Mouse (Mus musculus) spleen, postnatal 0 days (tissue): ENCODE results near the gene Hist1h2ah. TPM values are rescaled to one million over a fixed set of nuclear protein-coding genes. Genes with fewer than 3 reads are reported as not detected.

Experiments
- polyA plus RNA-seq: library from polyadenylated mRNA; unstranded; fragments of >200 nt; fragmentation: Nextera tagmentation; extraction: Ambion mirVana; gene quantifications from 2 replicates; pipeline ENCODE4 v1.2.1, GENCODE M21; 2015

Hist1h2ah gene
- 25.1 and 47.6 TPM in 2 replicates for polyA plus RNA-seq

GRCm38 (mm10) chr13:22035267-22036148, at the start of gene Hist1h2ah, which contains the start of gene Hist1h2bk:
Hist1h2ah (minus strand) TSS chr13:22035568.
Hist1h2bk (plus strand) TSS chr13:22035870.

GRCm38 (mm10) chr13:22084140-22084539, 48.8 kb upstream of the Hist1h2ah start, which contains the start of gene Vmn1r188:
Vmn1r188 (plus strand) TSS chr13:22084440.

GRCm38 (mm10) chr13:22042568-22043502, 7.5 kb upstream of the Hist1h2ah start, which contains the start of the genes Hist1h2ag and Hist1h2bj:
Hist1h2ag (minus strand) TSS chr13:22042944.
Hist1h2bj (plus strand) TSS chr13:22043214.

GRCm38 (mm10) chr13:22041142-22041536, 5.8 kb upstream of the Hist1h2ah start, which contains the start of gene Hist1h4i:
Hist1h4i (minus strand) TSS chr13:22041362.

GRCm38 (mm10) chr13:22009642-22010041, 25.7 kb downstream of the Hist1h2ah start, which contains the start of gene Prss16:
Prss16 (minus strand) TSS chr13:22009742.

Other genes with a start within 250 kb of the Hist1h2ah start
- 27.1 and 37.7 TPM in 2 replicates for gene Hist1h2an, start 248.3 kb downstream of the Hist1h2ah start, polyA plus RNA-seq
- 4.5 and 7.4 TPM in 2 replicates for gene Hist1h2bp, start 248.1 kb downstream of the Hist1h2ah start, polyA plus RNA-seq
- gene Hist1h2bq, start 225.4 kb downstream of the Hist1h2ah start, polyA plus RNA-seq: 43.0 and 51.7 TPM in 2 replicates
- gene Hist1h2ao, start 225.1 kb downstream of the Hist1h2ah start, polyA plus RNA-seq: not detected in 2 replicates
- gene Hist1h4m, start 223.8 kb downstream of the Hist1h2ah start, polyA plus RNA-seq: not detected in 2 replicates
- 24.4 and 26.3 TPM in 2 replicates for gene Hist1h4n, start 203.4 kb downstream of the Hist1h2ah start, polyA plus RNA-seq
- gene Hist1h2ap, start 202.1 kb downstream of the Hist1h2ah start, polyA plus RNA-seq: 7,403 and 9,418 TPM in 2 replicates
- 45.1 and 54.8 TPM in 2 replicates for gene Hist1h2br, start 201.8 kb downstream of the Hist1h2ah start, polyA plus RNA-seq
- gene Zfp184, start 90.5 kb downstream of the Hist1h2ah start, polyA plus RNA-seq: 1.5 and 1.9 TPM in 2 replicates
- gene Pom121l2, start 54.4 kb downstream of the Hist1h2ah start, polyA plus RNA-seq: not detected in 2 replicates
- 1.4 and 2.5 TPM in 2 replicates for gene Prss16, start 25.8 kb downstream of the Hist1h2ah start, polyA plus RNA-seq
- 3.8 and 5.7 TPM in 2 replicates for gene Hist1h2bk, start 302 bp upstream of the Hist1h2ah start, polyA plus RNA-seq
- gene Hist1h4i, start 5.8 kb upstream of the Hist1h2ah start, polyA plus RNA-seq: 37.1 and 47.6 TPM in 2 replicates
- gene Hist1h2ag, start 7.4 kb upstream of the Hist1h2ah start, polyA plus RNA-seq: 28.2 and 38.3 TPM in 2 replicates
- gene Hist1h2bj, start 7.6 kb upstream of the Hist1h2ah start, polyA plus RNA-seq: 13.1 and 14.6 TPM in 2 replicates
- gene Vmn1r188, start 48.9 kb upstream of the Hist1h2ah start, polyA plus RNA-seq: not detected in 2 replicates
- not detected in 2 replicates for gene Vmn1r189, start 70.3 kb upstream of the Hist1h2ah start, polyA plus RNA-seq
- gene Vmn1r191, start 148.4 kb upstream of the Hist1h2ah start, polyA plus RNA-seq: not detected in 2 replicates
- gene Vmn1r192, start 155.6 kb upstream of the Hist1h2ah start, polyA plus RNA-seq: not detected in 2 replicates
- gene Vmn1r193, start 187.6 kb upstream of the Hist1h2ah start, polyA plus RNA-seq: not detected in 2 replicates
- gene Vmn1r194, start 208.6 kb upstream of the Hist1h2ah start, polyA plus RNA-seq: not detected in 2 replicates
- not detected in 2 replicates for gene Vmn1r195, start 235.0 kb upstream of the Hist1h2ah start, polyA plus RNA-seq